Mouse (Mus musculus) heart, postnatal 36 days (tissue): Measurements from ENCODE around the gene Itpk1. TPM values are rescaled to one million over a fixed set of nuclear protein-coding genes. Genes with fewer than 3 reads are reported as not detected.
A peak's percentile ranks its signal among the peaks of the same experiment; 100 is the strongest.

Experiments used
- DNase-seq, 2 experiments: peaks; one replicate each; pipeline ENCODE4 v3.0.0; 2021 to 2022
- intact Hi-C: fragments of 180-260 bp; cut with DNase I; formaldehyde crosslinking; loops from one replicate; pipeline ENCODE4 v1.15.1; 2025
- total RNA-seq, 2 experiments: library from RNA; stranded (reverse); gene quantifications; 2 replicates each; pipeline ENCODE4 v1.2.3; 2021

The Itpk1 gene
- 1 to 10 TPM; 6.8 to 8.8 TPM for total RNA-seq

DNA sequence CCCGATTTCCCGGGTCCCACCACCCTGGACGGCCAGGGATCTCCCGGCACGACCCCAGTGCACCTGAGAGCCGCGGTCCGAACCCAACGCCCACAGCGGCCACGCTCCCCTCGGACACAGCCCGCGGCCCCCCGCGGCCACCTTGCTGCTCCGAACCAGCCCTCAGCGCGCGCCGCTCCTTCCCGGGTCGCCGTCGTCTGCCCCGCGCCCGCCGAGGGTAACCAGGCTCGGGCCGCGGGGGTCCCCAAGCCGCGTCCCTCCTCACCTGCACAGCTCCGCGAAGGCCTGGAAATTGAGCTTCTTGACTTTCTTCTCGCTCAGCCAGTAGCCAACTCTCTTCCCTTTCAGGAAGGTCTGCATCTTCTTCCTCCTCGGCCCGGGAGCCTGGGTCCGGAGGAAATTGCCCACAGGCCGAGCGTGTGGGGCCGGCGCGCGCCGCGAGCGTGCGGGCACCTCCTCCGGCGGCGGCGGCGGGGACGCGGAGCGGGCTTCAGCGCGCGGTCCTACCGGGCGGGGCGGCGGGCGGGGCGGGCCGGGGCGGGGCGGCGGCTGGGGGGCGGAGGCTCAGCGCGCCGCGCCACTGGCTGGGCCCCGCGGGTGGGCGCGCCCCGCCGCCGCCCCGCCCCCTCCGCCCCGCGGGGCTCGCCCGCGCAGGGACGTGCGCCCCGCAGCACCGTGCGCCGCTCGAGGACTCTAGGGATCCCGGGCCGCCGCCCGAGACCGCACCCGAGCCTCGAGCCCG is at the start of gene Itpk1:
TSS of gene Itpk1 (minus strand) at position 474 of the 742 bp plus-strand sequence.
- intact Hi-C loops: loop anchor here (5.0 kb wide), 1 partner anchor 182 kb away; no protein-coding TSS in a partner anchor
- peak; percentile 59 to 69 for DNase-seq

DNA sequence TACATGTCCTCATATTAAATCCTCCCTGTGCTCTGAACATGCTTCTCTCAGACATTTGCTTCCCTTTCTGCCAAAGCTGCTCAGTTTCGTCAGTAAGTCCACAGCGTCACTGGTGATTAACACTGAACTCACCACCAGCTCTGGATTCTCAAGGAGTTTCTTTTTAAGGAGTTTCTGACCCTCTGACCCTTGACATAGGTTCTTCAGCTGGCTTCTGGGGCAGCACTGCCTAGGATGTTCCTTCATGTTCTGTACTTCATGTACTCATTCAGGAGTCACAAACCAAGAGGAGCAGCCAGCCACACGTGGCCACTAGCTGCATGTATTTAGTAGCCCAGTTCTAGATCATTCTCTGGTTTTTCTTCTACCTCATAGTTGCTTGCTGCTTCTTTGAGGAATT is 43.5 kb upstream of the Itpk1 start:
- DNase-seq: no peak
- intact Hi-C loops: no loop called here

- intact Hi-C loops: no loop called here
- no peak for DNase-seq
Observed at GRCm38 (mm10) chr12:102744839-102745238, 40.1 kb upstream of the Itpk1 start.

DNA sequence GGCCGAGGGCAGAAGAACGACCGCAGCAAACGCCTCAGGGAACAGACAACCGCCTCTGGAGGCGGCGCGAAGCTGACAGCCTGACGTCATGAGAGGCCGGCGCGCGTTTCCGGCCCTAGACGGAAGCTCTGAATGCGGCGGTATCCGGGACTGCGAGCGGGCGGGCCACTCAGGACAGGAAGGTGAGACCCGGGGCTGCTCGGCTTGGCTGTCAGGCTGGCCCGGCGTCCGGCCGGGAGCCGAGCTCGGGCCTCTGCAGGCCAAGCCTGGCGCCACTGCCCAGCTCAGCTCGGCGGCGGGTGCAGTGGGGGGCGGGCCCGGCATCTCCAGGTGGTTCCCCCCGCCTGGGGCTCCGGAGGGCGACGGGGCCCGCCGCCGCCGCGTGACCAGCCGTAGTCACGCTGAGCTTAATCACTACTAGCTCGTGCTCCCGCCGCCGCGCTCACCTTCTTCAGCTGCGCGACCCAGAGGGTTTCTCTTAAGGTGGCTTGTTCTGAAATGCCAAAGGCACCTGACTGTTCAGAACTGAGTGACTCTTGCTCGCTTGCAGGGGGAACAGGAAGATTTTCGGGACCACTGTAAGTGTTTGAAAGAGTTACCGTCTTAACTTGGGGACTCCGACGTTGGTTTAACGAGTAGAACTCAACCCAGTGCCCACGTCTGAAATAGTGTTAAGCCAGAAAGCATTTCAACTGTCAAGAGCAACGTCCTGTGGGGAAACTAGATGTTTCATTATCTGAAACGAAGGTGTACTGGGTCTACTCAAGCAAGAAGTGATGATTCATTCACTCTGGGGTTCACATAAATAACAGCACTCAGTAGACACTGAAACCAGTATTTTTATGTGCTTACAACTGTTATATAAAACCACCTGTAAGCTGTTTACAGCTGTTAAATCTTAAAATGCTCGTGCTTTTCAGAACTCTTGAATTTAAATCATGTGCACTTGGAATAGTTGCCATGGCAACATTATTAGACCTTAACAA is 39.2 kb upstream of the Itpk1 start, which contains the start of the genes Moap1 and Tmem251:
TSS of gene Moap1 (minus strand) at position 73 of the 986 bp plus-strand sequence.
TSS of gene Tmem251 (plus strand) at position 174 of the 986 bp plus-strand sequence.
- intact Hi-C loops: loop anchor here (1.0 to 2.0 kb wide), 2 partner anchors 13 to 321 kb away; partner anchors contain the start of genes Gm28051, Gon7 and Ubr7

DNA sequence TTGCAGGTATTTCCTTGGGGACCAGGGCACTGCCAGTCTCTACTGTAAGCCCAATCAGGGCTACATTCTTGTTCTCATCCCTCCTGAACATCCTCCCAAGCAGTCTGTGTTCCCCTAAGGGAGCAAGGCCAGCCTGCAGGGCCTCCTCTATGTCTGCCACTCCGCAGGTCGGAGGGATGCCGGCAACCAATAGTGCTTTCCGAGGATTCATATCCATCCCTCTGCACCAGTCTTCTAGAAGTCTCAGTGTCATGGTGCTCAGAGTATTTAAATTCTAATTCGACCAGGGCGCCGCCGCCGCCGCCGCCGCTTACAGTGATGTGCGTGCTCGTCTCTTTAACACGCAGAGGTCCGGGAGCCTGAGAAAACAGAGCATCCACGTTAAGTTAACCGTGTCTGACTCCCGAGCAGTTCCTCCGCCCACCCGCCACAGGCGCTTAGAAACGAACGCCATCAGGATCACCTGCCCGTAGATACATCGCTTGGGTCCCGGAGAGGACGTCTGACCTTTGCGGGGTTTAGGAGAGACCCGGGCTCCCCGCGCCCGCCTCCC is 38.4 kb upstream of the Itpk1 start:
- intact Hi-C loops: loop anchor here (1.0 to 2.0 kb wide), 2 partner anchors 14 to 322 kb away; partner anchors contain the start of genes Gm28051, Gon7 and Ubr7
- DNase-seq: no peak

More for the DNA sequence above, 39.2 kb upstream of the Itpk1 start, which contains the start of the genes Moap1 and Tmem251:
- DNase-seq: peak; percentile 90

- intact Hi-C loops: loop anchor here (2.0 kb wide), 1 partner anchor 323 kb away; no protein-coding TSS in a partner anchor
Observed at GRCm38 (mm10) chr12:102742056-102742455, 37.3 kb upstream of the Itpk1 start.

DNA sequence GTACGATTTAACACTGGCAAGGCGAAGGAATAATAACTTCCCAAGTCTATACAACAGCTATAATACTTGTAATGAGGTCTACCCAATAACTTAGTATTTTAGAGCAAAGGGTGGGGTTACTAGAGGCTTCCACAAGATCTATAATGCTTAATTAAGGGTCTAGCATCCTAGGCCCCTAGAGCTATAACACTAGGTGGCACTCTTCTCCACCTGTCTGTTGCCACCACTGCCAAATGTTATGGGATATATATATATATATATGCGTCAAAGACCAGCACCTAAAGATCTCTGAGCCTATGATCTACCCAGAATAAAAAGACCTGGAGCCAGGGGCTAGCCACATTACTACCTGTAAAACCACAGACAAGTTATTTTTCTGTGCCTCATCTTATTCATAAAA is 35.6 kb upstream of the Itpk1 start:
- no peak for DNase-seq
- intact Hi-C loops: loop anchor here (1.0 kb wide), 1 partner anchor 39 kb away; no protein-coding TSS in a partner anchor

More at GRCm38 (mm10) chr12:102742056-102742455, 37.3 kb upstream of the Itpk1 start:
- no peak for DNase-seq

DNA sequence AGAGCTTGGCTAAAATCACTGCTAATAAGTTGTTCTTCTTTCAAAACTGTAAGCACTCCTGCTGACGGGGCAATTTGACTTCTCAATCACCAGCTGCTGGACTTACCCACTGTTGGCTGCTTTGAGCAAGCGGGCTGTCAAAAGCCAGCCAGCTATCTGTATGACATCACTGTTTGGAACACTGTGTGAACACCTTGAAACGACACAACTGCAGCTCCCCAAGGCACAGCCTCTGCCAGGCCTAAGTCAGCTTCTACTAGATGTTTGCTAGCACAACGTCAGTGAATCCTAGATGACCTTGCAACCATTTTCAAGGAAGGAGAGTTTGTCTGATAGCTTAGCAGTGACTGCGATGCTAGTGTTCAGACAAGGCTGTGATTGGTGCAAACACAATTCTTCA is 34.4 kb upstream of the Itpk1 start:
- intact Hi-C loops: no loop called here
- DNase-seq: no peak

GRCm38 (mm10) chr12:102733381-102733780 is 28.7 kb upstream of the Itpk1 start:
- intact Hi-C loops: no loop called here
- DNase-seq: peak; percentile 57 to 67

GRCm38 (mm10) chr12:102730798-102731619 is 26.3 kb upstream of the Itpk1 start:
- intact Hi-C loops: no loop called here
- DNase-seq: no peak

DNA sequence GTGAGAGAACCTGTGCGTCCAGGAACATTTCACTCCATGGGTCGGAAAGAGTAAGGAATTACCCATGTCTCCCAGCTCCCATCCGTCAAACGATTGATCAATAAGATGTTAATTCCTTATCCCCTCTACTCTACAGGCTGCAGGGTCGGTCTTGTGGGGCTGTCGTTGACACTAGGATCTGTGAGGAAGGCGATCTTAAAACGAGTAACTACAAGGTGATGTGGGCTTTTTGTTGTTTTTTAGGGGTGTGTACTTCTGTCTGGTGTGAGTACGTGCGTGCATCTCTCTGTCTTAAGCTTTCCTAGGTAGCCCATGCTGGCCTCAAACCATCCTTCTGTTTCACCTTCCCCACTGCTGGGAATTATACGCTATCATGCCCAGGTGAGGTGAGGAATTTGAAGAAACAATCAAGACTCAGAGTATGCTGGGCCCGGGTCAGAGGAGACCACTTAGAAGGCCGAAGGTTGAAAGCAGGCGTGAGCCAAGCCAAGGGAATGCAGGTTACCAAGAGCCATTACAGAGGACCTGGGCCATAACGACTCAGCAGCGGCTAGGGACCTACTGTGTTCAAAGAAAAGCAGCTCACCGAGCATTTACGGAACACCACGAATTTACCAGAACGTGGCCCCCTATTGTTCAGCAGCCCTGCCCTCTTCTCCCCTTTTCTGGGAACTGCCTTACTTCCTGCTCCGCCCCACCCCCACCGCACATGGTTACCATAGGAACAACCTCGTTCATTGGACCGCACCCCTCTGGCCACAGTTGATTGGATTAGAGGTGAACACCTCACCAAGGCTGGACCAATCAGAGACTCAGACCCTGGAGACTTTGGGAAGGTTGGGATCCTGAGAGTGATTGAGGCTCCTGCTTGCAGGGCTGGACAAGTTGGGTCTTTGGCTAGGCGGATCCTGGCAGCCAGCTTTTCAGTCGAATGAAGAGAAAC is 25.4 kb upstream of the Itpk1 start:
- DNase-seq: no peak
- intact Hi-C loops: loop anchor here (10.0 kb wide), 1 partner anchor 235 kb away; no protein-coding TSS in a partner anchor

DNA sequence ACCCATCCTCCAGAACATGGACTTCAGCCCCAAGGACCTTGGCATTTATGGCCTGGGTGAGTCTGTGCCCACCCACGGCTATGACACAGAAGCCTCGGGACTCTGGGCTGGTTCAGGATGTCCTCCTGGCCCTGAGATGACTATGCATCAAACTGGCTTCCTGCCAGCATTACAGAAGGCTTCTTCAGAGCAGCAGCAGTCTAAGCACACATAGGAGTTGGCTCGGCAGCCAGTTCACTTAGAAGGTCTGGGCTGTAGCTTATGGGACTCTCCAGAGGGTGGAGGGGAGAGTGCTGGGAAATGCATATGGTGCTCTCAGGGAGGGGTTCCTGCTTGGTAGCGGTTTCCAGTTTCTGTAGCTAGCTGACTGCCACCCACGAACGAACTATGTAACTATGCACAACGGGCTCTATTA is 21.0 kb upstream of the Itpk1 start:
- intact Hi-C loops: loop anchor here (10.0 kb wide), 1 partner anchor 231 kb away; no protein-coding TSS in a partner anchor
- DNase-seq: no peak

DNA sequence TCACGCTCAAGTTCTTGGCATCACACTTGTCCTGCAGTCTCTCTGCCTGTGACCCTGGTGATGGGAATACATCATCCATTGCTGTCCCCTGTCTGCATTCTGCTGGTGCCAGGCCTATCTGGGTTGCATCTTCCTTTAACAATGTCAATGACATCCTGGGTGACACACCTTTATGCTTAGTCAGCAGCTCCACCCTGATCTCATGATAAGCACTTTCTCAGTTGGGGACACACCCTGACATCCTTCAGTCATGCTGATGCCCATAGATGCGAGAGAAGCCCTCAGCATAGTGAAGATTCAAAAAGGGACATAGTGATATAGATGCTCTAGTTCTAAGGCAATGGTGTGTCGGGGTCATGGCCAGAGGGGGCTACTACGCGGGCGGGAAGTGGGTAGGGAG is 20.4 kb upstream of the Itpk1 start:
- intact Hi-C loops: loop anchor here (10.0 kb wide), 1 partner anchor 230 kb away; no protein-coding TSS in a partner anchor
- DNase-seq: no peak

DNA sequence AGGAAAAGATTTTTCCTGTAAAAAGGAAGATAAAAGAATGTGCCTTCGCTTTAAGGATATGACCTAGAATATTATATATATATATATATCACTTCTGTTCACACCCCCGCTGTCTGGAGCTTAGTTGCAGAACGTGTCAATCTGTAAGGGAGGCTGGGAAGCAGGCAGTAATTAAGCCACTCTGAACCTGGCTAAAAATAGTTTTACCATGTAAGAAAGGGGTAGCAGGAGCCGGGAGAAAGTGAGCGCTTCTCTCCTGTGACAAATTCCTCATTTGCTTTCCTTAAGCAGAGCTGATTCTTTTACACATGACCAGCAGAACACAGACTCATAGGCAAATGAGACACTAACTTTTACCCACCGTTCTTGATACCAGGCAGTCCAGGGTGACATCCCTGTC is 19.1 kb upstream of the Itpk1 start:
- no peak for DNase-seq
- intact Hi-C loops: loop anchor here (10.0 kb wide), 1 partner anchor 229 kb away; no protein-coding TSS in a partner anchor

GRCm38 (mm10) chr12:102722966-102723365 is 18.2 kb upstream of the Itpk1 start:
- intact Hi-C loops: loop anchor here (10.0 kb wide), 1 partner anchor 228 kb away; no protein-coding TSS in a partner anchor
- no peak for DNase-seq

GRCm38 (mm10) chr12:102722451-102722850 is 17.7 kb upstream of the Itpk1 start:
- DNase-seq: no peak
- intact Hi-C loops: loop anchor here (10.0 kb wide), 1 partner anchor 228 kb away; no protein-coding TSS in a partner anchor

DNA sequence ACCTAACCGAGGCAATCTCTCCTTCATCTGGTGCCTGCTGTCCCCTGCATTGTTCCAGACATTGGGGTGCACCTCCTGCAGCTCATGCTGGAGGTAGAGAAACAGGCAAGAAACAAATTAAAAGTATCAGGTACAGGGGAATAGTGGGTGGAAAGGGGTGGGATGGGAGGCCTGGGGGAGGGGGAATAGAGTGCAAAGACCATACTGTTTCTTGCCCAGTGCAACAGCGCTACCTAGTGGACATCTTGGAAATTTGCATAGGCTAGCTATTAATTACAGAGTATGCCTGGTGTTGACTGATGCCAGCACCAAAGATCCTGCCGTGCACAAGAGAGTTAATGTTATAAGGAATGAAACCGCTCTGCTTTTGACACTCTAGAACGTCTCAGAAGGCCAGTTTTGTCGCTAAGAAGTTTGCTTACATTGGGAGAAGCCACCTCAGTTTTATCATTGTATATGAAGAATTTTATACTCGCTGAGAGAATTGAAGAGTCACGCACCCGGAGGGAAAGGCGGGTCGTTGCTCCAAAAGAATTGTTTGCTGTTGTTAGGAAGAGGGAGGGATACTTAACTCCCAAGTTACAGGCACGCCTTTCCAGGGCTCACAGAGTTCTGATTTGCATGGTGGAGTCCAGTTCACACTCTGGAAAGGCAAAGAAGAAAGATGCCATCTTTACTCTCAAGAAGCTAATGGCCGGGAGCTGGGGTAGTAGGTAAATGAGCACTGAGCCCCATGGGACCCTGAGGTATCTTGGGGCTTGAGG is 15.0 kb upstream of the Itpk1 start:
- no peak for DNase-seq
- intact Hi-C loops: loop anchor here (1.0 to 10.0 kb wide), 3 partner anchors 140 to 225 kb away; no protein-coding TSS in a partner anchor
